In genomic region chr12:116254652-116255051, GRCm38 (mm10) we compare ENCODE assay signal across 22 mouse cellular contexts. TPM values are rescaled to one million over a fixed set of nuclear protein-coding genes. Genes with fewer than 3 reads are reported as not detected.
DNase-seq lines count a peak whose midpoint lies in the region; ATAC-seq and TF ChIP-seq lines count a peak whose summit lies in the region.
"Had no signal": no experiment of that assay in that cellular context is flagged by ENCODE, and none has a peak within 500 bp of the region (broad histone marks: within the 10 kb centered on the region; RNA-seq: fewer than 3 reads in every experiment).

No protein-coding gene starts in this region.

- DNase-seq in lung, embryonic 14.5 days = peak; percentile 13
- no peak for DNase-seq in lung, postnatal 4 days
- DNase-seq in thymus, postnatal 4 days = peak; percentile 58
- no peak for DNase-seq in kidney, adult 18-20 months
- DNase-seq in Muller cell, postnatal 12 days (ENCODE audit: inconsistent ontology term) = no peak
- DNase-seq: cerebellum, adult 11-12 months; cerebellum, postnatal 36 days; gastrocnemius, postnatal 14 days; kidney, postnatal 10 days had no signal

- 39% methylated on average over 8 of the region's 8 CpGs for WGBS in lung, embryonic 14.5 days
- 69% methylated on average over 8 of the region's 8 CpGs for WGBS in kidney, embryonic 14.5 days

- no peaks in the 10 kb centered on the region for H3K9me3 ChIP-seq in lung, embryonic 14.5 days (ENCODE audit: low read depth, low read length)
- H3K9me3 ChIP-seq in kidney, embryonic 14.5 days (ENCODE audit: control insufficient read depth, low read length) = no peaks in the 10 kb centered on the region
- H3K9me3 ChIP-seq: embryonic facial prominence, embryonic 12.5 days; heart, embryonic 10.5 days; neural tube, embryonic 13.5 days had no signal

- no peaks in the 10 kb centered on the region for H3K4me1 ChIP-seq in lung, embryonic 14.5 days (ENCODE audit: insufficient read depth)
- H3K4me1 ChIP-seq in kidney, embryonic 14.5 days (ENCODE audit: control insufficient read depth, insufficient read depth, low read length) = no peaks in the 10 kb centered on the region
- H3K4me1 ChIP-seq: embryonic facial prominence, embryonic 12.5 days; heart, embryonic 10.5 days; neural tube, embryonic 13.5 days had no signal

- H3K27ac ChIP-seq in lung, embryonic 14.5 days (ENCODE audit: low read depth) = no peak overlapping the region
- H3K27ac ChIP-seq in kidney, embryonic 14.5 days (ENCODE audit: low read depth, low read length) = no peak overlapping the region
- H3K27ac ChIP-seq: embryonic facial prominence, embryonic 12.5 days; heart, embryonic 10.5 days; liver, embryonic 14.5 days; neural tube, embryonic 13.5 days had no signal

- TF ChIP-seq CTCF in lung, embryonic 14.5 days (IDR thresholded peaks at IDR 0.05; ENCODE audit: low read depth) = no peak

- no peak overlapping the region for H3K4me2 ChIP-seq in lung, embryonic 14.5 days
- no peak overlapping the region for H3K4me2 ChIP-seq in kidney, embryonic 14.5 days (replicated peaks; ENCODE audit: low read depth, low read length)
- H3K4me2 ChIP-seq: embryonic facial prominence, embryonic 12.5 days; neural tube, embryonic 13.5 days had no signal

- H3K4me3 ChIP-seq in lung, embryonic 14.5 days (ENCODE audit: low read depth, low read length) = no peak overlapping the region
- no peak overlapping the region for H3K4me3 ChIP-seq in kidney, embryonic 14.5 days (ENCODE audit: low read length)
- H3K4me3 ChIP-seq: embryonic facial prominence, embryonic 12.5 days; heart, embryonic 10.5 days; neural tube, embryonic 13.5 days had no signal

- peaks cover 13% of the 10 kb centered on the region for H3K36me3 ChIP-seq in lung, embryonic 14.5 days (ENCODE audit: insufficient read depth)
- H3K36me3 ChIP-seq in kidney, embryonic 14.5 days (ENCODE audit: control insufficient read depth, insufficient read depth, low read length) = peaks cover 14% of the 10 kb centered on the region; the same call in 1 of the 2 replicates

- ATAC-seq in lung, embryonic 14.5 days (ENCODE audit: insufficient read depth) = no peak
- ATAC-seq in granulocyte monocyte progenitor cell, adult 5-6 weeks (replicated peaks; ENCODE audit: poor library complexity, severe bottlenecking) = peak; percentile 94
- ATAC-seq in megakaryocyte progenitor cell, adult 5-6 weeks (replicated peaks; ENCODE audit: poor library complexity) = peak; percentile 62
- ATAC-seq in kidney, embryonic 14.5 days (ENCODE audit: low FRiP score, low TSS enrichment) = no peak

- H3K9ac ChIP-seq in lung, embryonic 14.5 days = no peak overlapping the region
- no peak overlapping the region for H3K9ac ChIP-seq in kidney, embryonic 14.5 days (ENCODE audit: low read depth, low read length)
- H3K9ac ChIP-seq: embryonic facial prominence, embryonic 12.5 days; liver, embryonic 14.5 days; neural tube, embryonic 13.5 days had no signal

- H3K27me3 ChIP-seq in lung, embryonic 14.5 days (ENCODE audit: insufficient read depth, low read length) = no peaks in the 10 kb centered on the region
- no peaks in the 10 kb centered on the region for H3K27me3 ChIP-seq in kidney, embryonic 14.5 days (ENCODE audit: control insufficient read depth, insufficient read depth, low read length)
- H3K27me3 ChIP-seq: embryonic facial prominence, embryonic 12.5 days; neural tube, embryonic 13.5 days had no signal

RNA-seq across cellular contexts. Expression of gene Wdr60, which starts 8.2 kb away (rescaled TPM):
- polyA plus RNA-seq in lung, embryonic 14.5 days (2014; fragmentation: Nextera tagmentation; extraction: Ambion mirVana) = 16.4 and 18.2 TPM in 2 replicates
- total RNA-seq in granulocyte monocyte progenitor cell, adult 5-6 weeks (2014; fragmentation: Nextera tagmentation) = 5.0 and 6.9 TPM in 2 replicates
- 5.8 and 7.0 TPM in 2 replicates for total RNA-seq in granulocyte monocyte progenitor cell, adult 5-6 weeks (2017)
- total RNA-seq in megakaryocyte progenitor cell, adult 5-6 weeks (2015) = 3.3 and 16.3 TPM in 2 replicates
- total RNA-seq in megakaryocyte progenitor cell, adult 5-6 weeks (2017) = 5.1 and 8.4 TPM in 2 replicates
- 13.5 and 19.7 TPM in 2 replicates for polyA plus RNA-seq in kidney, embryonic 14.5 days (2014; fragmentation: Nextera tagmentation; extraction: Ambion mirVana)

RNA-seq across cellular contexts. Expression of gene Gm11027, which starts 20.5 kb away (rescaled TPM):
- polyA plus RNA-seq in lung, embryonic 14.5 days (2014; fragmentation: Nextera tagmentation; extraction: Ambion mirVana) = not detected in 2 replicates
- not detected in 2 replicates for total RNA-seq in granulocyte monocyte progenitor cell, adult 5-6 weeks (2014; fragmentation: Nextera tagmentation)
- not detected in 2 replicates for total RNA-seq in granulocyte monocyte progenitor cell, adult 5-6 weeks (2017)
- total RNA-seq in megakaryocyte progenitor cell, adult 5-6 weeks (2015) = not detected in 2 replicates
- not detected in 2 replicates for total RNA-seq in megakaryocyte progenitor cell, adult 5-6 weeks (2017)
- polyA plus RNA-seq in kidney, embryonic 14.5 days (2014; fragmentation: Nextera tagmentation; extraction: Ambion mirVana) = not detected in 2 replicates
- total RNA-seq: gastrocnemius, postnatal 14 days; hematopoietic stem cell, adult 5-6 weeks; left cerebral cortex, postnatal 36 days; midbrain, postnatal 0 days had no signal
- polyA plus RNA-seq: C2C12; embryonic facial prominence, embryonic 12.5 days; heart, embryonic 10.5 days; intestine, embryonic 14.5 days; liver, embryonic 14.5 days; midbrain, postnatal 0 days; neural tube, embryonic 13.5 days; small intestine, adult 2 months had no signal

RNA-seq across cellular contexts. Expression of gene Esyt2, which starts 26.3 kb away (rescaled TPM):
- 29.0 and 31.0 TPM in 2 replicates for polyA plus RNA-seq in lung, embryonic 14.5 days (2014; fragmentation: Nextera tagmentation; extraction: Ambion mirVana)
- 29.1 and 32.8 TPM in 2 replicates for total RNA-seq in granulocyte monocyte progenitor cell, adult 5-6 weeks (2014; fragmentation: Nextera tagmentation)
- total RNA-seq in granulocyte monocyte progenitor cell, adult 5-6 weeks (2017) = 32.0 and 41.6 TPM in 2 replicates
- 37.6 and 41.7 TPM in 2 replicates for total RNA-seq in megakaryocyte progenitor cell, adult 5-6 weeks (2015)
- 31.6 and 47.6 TPM in 2 replicates for total RNA-seq in megakaryocyte progenitor cell, adult 5-6 weeks (2017)
- polyA plus RNA-seq in kidney, embryonic 14.5 days (2014; fragmentation: Nextera tagmentation; extraction: Ambion mirVana) = 15.2 and 23.2 TPM in 2 replicates

Comparison
In these comparisons a context has a peak if more than half of its experiments do, and no peak if none do; other contexts are left out.
1. DNase-seq: peak in lung, embryonic 14.5 days (single experiment) and thymus, postnatal 4 days (single experiment); none in lung, postnatal 4 days (0 of 2), kidney, adult 18-20 months (single experiment) and Muller cell, postnatal 12 days (single experiment).
2. ATAC-seq: peak in granulocyte monocyte progenitor cell, adult 5-6 weeks (single experiment) and megakaryocyte progenitor cell, adult 5-6 weeks (single experiment); none in lung, embryonic 14.5 days (single experiment) and kidney, embryonic 14.5 days (single experiment).